Mouse (Mus musculus): ENCODE data around the gene Mrpl12.
A peak's percentile ranks its signal among the peaks of the same experiment; 100 is the strongest.

- no peak for TF ChIP-seq CTCF (IDR thresholded peaks at IDR 0.05; ENCODE audit: borderline replicate concordance, insufficient read depth, low read length)
- peak; percentile 14; the same call in 1 of the 2 replicates for TF ChIP-seq POLR2A (IDR thresholded peaks at IDR 0.05; ENCODE audit: low read depth, low read length)
Observed at GRCm38 (mm10) chr11:120457370-120457769, 27.0 kb upstream of the Mrpl12 start.

Data from embryonic fibroblast, embryonic 13.5 days (primary cell).